Mouse (Mus musculus): ENCODE measurements around the gene Rab2b. TPM values are rescaled to one million over a fixed set of nuclear protein-coding genes. Genes with fewer than 3 reads are reported as not detected.
"Not testable (repeated sequence)": the region's sequence is repeated elsewhere in the genome, so short reads cannot be mapped to it uniquely, and the experiment has no call there.

Rab2b gene
- total RNA-seq (2021) = 10 to 100 TPM in 1 of 2 experiments, 1 to 10 TPM in 1; 9.1 to 12.5 TPM
- long read RNA-seq, experiment 1, partial matches to known transcripts = 0 of 7 reads
- long read RNA-seq, experiment 1, other reads (novel, unspliced or antisense) = 2 of 7 reads
- long read RNA-seq, experiment 2, partial matches to known transcripts = 3 of 7 reads
- long read RNA-seq, experiment 2, other reads (novel, unspliced or antisense) = 1 of 7 reads

DNA sequence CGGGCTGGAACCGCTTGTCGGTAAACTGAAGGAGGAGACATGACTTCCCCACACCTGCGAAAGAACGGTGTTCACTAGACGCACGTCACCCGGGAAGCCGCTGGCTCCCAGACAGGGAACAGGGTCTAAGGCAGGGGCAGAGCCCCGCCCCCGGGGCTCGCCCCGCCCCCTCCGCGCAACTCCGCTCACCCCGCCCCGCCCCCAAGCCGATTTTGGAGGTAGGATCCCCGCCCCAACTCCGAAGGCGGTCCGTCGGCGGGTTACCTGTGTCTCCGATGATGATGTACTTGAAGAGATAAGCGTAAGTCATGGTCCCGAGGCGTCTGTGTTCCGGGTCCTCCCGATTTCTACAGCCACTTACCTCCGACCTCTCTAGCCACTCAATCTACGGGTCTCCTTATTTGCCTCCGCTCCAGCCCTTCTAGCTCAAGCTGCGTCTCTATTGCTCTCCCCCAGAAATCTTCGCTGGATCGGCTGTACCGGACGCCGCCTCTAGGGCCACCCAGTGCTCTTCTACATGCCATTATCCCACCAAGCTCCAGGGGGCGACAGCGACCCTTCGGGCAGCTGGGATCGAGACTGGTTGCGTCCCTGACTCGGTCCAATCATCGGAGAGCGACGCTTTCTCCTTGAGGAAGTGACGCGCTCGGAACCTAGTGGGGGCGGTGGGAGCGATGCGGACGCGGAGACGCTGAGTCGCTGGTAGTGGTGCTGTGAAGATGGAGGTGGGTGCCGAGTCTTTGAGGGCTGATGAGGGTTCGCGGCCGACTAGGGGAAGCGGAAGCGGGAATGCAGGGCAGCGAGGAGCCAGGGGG lies at the start of gene Rab2b, which contains the start of gene Tox4:
TSS of gene Rab2b (minus strand) at position 614 of the 815 bp plus-strand sequence.
TSS of gene Tox4 (plus strand) at position 215 of the 815 bp plus-strand sequence.
- DNase-seq (ENCODE audit: low spot score in 2 of 2) = peak; percentile 91 to 96

DNA sequence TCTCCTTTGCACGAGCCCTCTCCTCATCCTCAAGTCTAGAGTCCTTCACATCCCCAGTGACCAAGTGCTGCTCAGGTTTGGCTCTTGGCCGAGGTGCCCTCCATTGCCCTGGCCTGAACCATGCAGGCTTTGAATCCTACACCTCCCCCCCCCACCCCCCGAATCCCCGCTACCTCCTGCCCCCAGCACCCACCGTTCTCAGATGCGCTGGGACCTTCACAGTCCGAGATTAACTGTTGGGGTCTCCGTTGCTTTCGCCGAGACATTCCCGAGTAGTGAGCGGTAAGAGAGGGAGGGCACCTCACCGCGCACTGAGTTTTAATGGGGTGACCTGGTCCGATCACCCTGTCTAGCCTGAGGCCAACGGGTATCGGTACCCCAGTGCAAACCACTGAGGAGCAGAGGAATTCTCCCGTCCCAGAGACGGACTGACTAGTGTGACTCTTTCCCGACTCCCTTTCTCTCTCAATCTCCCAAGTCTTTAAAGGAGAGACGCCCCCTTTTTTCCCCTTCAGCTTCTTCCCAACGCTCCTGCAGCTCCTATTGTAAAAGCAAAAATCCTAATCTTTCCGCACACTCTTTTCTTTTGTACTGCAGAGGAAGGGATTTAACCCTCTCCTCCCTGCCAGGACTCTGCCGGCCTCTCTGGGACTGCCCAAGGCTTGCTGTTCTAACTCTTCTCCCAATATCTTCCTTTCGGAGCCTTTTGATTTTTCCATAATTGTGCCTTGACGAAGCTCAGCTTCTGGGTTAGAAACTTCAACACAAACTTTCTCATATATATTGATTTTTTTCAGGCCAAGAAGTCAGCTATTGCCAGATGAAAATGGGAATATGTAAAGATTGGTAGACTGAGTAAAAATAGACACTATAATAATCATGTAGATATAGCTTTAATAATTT lies 48.8 kb upstream of the Rab2b start, which contains the start of gene Sall2:
TSS of gene Sall2 (minus strand) at position 853 of the 903 bp plus-strand sequence.
- no peak for DNase-seq (ENCODE audit: low spot score in 2 of 2)

DNA sequence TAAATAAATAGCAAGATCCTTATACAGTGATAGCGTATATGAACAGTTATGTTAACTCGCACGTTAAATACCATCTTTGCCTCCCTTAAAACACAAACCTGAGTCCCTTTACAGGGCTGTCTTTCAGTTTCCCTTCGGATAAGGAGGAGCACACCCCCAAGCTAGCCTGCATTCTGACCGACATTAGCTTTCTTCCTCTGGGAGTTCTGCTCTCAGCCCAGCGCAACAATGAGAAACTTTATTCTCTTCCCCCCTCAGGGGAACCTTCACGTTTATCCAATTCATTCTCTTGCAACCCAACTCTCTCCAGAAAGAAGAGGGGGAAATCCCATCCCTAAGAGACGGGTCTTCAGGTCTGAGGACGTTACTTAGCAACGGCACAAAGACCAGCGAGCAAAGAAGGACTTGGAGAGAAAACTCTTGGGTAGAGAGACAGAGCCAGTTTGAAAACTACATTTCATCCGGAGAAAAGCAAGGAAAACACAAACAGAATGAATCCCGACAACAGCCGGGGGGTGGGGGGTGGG lies 48.1 kb upstream of the Rab2b start:
- no peak for DNase-seq (ENCODE audit: low spot score in 2 of 2)

DNA sequence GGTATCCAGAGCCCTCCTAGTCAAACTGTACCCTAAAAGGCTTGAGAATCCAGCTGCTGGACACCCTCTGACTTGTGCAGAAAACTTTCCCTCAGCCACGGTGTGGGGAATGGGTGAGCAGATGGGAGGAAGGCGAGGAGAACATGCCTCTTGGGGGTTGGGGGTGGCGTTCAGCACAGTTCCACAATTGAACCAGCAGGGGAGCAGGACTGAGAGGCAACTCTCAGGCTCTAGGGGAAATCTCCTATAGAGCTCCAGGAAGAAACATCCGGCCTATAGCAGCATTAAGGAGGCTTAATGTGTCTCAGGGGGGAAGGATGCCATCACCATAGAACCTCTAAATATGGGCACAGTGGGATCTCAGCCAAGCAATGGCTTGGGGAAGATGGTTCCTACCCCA lies 46.5 kb upstream of the Rab2b start:
- no peak for DNase-seq (ENCODE audit: low spot score in 2 of 2)

DNA sequence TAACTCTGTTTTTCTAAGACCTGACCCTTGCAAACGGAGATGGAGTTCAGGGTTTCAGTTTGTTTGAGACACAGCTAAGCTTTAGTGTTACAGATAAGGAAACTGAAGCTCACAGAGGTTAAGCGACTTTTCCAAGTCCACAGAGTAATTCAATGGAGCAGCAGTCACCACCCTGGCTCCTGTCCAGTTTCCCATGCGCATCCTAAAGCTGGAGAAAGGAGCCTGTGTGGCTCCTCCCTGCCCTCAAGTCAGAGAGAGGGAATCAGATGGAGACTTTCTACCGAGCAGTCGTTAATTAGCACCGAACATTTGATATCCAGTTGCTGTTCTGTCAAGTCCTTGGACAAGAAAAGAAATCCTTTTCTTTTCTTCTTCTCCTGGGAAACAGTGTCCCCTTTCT lies 40.0 kb upstream of the Rab2b start:
- no peak for DNase-seq (ENCODE audit: low spot score in 2 of 2)

DNA sequence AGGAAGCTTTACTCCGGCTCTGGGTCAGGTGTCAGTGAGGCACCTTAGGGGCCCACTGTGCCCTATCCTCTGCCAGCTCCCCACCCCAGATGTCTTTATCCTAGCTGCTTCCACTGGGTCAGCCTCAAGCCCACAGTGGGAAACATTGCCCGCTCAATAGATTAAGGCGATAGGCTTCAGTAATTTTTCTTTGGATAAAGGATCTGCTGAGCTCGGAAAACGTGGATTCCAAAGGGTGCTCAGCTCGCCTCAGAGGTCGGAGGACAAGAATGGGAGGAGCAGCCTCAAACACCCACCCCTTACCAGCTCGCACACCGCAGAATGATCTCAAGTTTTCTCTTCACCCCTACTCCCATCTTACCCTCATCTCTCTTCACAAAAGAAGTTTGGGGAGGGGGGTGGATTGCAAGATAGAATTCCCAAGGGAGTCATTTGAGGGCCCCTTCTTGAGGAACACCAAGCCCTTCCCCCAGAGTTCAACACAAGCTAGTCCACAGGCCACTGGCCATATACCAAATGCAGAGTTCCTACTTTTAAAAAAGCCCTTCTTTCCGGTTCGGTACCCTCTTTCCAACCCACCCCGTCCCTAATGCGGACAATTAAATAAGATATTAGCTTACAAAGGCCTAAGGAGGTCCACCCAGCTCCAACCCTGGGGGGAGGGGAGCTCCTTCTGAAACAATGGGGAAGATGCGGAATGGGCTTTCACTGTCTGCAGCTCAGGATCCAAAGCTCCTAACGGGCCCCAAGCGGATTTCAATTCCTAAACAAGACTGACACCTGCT lies 37.3 kb upstream of the Rab2b start:
- peak in 1 of 2 experiments; percentile 20 for DNase-seq (ENCODE audit: low spot score in 2 of 2)

DNA sequence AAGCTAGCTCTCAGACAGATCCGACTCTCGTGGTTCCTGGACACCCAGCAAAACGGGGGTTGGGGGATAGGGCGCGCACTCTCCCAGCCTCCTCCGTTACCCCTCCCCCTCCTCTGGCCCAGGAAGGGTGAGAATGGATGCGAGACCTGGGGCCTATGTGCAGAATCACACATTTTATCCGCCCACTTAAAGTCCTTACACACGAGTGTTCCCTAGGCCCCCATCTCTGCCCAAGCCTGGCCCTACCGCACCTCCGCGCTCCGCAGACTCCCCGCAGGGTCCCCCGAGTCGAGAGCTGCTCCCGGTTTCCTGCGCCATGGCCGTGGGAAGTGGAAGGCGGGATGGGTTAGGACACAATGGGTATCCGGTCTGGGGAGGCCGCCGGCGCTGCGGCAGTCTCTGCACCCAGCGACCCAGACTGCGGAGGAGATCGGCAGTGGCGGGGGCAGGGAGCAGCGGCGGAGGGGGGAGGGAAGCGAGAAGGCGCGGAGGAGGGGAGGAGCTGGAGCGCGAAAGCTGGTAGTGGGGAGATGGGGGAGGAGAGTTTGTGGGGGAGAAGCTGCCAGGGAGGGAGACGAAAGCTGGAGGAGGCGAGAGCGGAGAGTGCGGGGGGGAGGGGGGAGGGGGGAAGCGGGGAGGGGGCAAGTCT lies 36.6 kb upstream of the Rab2b start:
- DNase-seq (ENCODE audit: low spot score in 2 of 2) = peak in 1 of 2 experiments; percentile 64

DNA sequence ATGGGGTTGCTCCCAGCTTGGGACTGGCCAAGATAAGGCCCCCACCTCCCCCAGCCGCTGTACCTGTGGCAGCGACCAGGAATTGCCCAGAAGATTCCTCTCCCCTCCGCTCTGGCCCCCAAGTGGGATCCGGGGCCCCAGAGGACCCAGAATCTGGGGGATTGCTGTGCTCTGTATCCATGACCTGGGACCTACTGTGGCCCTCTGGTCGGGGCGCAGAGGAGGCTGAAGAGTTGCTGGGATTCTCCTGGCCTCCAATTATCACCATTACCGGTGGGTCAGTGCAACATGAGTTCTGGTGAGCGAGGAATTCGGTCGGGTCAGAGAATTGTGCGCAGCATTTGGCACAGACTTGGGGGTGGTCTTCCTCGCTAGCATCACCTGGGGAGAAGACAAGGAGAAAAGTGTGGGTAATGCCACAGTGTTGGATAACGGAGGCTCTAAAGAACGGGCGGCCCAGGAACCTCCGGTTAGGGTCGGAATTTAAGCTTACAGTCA lies 36.0 kb upstream of the Rab2b start:
- no peak for DNase-seq (ENCODE audit: low spot score in 2 of 2)

DNA sequence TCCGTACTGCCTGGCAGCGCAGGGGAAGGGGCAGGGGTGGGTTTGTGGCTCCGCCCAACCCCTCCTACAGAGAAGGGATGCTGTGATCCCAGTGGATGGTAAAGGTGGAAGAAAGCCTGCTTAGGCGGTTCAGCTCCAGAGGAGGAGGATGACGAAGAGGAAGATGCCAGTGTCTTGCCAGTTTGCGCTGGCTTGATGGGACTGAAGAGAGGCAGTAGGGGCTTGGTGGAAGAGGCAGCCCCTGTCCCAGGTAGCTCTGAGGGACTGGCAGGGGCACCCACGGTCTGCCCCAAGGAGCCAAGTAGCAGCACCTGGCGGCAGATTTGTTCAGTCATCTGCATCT lies 35.4 kb upstream of the Rab2b start:
- no peak for DNase-seq (ENCODE audit: low spot score in 2 of 2)

DNA sequence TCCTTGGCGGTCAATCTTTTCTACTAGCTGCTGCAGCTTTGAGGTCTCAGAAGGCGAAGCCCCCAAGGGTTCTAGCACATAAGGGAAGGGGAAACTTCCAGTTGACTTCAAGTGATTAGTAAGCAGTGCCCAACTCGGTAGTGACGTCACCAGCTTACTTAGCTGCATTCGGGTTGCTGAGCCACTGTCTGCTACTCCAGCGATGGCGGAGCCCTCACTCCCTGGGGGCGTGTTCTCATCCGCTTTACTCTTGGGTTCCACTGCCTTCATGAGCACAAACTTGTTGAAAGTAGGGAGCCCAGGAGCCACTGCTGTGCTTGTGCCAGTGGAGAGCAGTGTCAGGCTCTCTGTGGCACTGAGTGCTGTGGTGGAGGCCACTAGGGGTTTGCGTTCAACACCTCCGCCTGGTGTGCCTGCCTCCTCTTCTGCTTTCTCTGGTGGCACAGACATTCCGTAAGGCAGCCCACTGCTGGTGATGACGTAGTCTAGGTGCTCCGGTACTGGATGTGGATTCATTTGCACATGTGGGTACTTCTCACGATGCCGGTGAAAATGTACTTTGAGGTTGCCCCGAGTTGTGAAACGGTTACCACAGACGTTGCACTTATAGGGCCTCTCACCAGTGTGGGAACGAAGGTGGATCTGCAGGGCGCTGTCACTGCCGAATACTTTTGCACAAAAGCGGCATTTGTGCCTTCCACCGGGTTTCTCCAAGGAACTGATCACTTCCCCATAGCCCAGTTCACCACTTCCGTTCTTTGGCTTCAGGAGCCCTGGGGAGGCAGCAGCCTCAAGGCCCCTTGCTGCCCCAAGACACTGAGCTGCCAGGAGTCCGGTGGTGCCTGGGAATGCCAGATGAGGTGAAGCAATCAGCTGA lies 34.8 kb upstream of the Rab2b start:
- no peak for DNase-seq (ENCODE audit: low spot score in 2 of 2)

DNA sequence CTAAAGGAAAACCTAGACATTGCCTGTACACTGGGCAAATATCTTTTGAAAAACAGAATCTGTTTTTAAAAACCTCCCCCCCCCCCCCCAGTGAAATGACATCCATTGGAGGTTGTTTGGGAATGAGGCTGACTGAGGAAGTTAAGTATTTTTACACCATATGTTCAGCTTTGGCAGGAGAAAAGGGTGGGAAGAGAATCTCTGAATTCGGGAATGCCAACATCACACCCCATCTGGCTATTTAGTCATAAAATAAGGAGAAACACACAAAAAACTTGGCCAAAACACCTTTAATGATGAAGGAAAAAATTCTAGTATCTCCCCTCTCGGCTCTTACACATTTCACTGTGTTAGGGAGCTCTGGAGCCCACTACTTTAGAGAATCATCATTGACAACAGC lies 31.6 kb upstream of the Rab2b start:
- DNase-seq (ENCODE audit: low spot score in 2 of 2) = no peak

DNA sequence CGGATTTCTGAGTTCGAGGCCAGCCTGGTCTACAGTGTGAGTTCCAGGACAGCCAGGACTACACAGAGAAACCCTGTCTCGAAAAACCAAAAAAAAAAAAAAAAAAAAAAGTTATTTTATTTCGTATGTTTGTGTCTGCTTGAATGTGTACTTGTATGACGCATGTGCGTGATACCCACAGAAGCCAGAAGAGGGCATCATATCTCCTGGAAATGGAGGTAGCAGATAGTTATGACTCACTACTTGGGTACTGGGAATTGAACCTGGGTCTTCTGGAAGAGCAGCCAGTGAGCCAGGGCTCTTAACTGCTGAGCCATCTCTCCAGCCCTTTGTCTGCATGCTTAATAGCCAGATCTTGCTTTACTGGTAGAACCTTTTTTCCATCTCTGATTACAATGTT lies 31.0 kb upstream of the Rab2b start:
- not testable (repeated sequence) for DNase-seq (ENCODE audit: low spot score in 2 of 2)

DNA sequence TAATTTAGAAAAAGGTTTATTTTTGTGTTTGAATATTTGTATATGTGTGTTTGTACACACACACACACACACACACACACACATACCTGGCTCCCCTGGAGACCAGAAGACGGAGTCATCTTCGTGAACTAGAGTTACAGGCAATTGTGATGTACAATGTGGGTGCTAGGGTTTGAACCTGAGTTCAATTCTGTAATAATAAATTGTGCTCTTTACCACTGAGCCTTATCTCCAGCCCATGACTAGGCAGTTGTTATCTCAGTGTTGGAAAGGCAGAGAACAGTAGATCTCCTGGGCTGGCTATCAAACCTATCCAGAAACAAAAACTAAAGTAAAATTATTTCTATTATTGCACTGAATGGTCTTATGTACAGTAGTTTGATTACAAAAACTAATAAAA lies 26.8 kb upstream of the Rab2b start:
- no peak for DNase-seq (ENCODE audit: low spot score in 2 of 2)

DNA sequence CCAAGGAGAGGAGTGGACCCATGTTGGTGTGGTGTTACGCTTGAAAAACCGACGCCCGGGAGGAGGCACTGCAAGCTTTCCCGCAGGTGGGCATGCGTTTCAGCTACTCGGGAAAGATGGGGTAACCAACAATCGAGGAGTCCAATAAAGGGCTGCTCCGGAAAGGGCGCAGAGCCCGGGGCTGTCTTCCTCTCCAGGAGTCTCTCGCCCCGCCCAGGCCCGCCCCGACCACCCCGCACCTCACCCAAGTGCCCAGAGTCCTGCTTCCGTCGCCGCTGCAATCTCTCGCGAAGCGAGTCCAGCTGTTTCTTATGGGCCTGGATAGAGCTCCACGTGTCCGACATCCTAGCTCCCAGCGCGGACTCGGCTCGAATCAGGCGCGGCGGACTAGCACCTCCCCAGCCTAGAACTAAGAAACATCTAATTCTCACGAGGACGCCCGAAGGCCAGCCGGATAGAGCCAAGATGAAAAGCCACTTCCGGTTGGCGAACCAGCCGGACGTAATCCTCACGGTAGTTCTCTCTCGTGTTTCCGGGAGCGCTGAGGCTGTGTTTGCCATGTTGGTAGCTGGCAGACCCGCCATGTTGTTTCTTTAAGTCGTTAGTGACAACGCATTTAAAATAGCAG lies 25.4 kb upstream of the Rab2b start, which contains the start of gene Mettl3:
TSS of gene Mettl3 (minus strand) at position 485 of the 628 bp plus-strand sequence.
- DNase-seq (ENCODE audit: low spot score in 2 of 2) = peak; percentile 76 to 92

DNA sequence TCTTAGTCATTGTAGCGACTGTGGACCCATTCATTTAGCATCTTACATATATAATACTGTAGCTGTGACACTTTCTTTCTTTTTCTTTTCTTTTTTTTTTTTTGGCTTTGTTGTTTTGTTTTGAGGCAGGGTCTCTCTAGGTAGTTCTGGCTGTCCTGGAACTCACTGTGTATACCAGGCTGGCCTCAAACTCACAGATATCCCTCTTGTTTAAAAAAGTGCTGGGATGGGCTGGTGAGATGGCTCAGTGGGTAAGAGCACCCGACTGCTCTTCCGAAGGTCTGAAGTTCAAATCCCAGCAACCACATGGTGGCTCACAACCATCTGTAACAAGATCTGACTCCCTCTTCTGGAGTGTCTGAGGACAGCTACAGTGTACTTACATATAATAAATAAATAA lies 24.2 kb upstream of the Rab2b start:
- not testable (repeated sequence) for DNase-seq (ENCODE audit: low spot score in 2 of 2)

DNA sequence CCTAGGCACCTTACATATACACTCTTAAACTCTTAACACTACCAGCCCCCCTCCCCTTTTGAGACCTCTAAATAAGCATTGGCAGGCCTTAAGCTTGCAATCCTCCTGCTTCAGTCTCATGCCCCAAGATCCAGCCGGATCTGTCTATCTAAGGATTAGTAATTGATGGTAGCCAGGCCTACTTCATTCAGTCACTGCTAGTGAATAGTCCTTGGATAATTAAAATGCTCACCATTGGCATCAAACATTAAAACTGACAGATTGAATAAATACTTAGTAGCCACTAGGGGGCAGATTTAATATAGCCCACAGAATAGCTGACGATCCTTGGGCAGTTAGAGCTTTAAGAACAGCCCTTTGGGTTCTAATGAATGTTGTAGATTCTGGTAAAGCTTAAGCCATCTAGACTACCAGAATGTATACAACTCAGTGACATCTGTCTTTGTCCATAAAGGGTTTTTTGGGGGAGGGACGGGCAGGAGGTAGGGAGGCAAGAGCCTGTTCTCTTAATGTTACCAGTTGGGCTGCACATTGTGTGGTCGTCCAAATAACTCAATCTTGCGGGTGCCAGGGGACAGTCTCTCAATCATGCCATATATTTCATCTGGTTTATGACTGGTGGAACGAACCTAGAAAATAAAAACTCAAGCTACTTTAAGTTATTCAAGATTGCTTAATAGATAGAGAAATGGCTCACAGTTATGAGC lies 16.4 kb upstream of the Rab2b start:
- no peak for DNase-seq (ENCODE audit: low spot score in 2 of 2)

DNA sequence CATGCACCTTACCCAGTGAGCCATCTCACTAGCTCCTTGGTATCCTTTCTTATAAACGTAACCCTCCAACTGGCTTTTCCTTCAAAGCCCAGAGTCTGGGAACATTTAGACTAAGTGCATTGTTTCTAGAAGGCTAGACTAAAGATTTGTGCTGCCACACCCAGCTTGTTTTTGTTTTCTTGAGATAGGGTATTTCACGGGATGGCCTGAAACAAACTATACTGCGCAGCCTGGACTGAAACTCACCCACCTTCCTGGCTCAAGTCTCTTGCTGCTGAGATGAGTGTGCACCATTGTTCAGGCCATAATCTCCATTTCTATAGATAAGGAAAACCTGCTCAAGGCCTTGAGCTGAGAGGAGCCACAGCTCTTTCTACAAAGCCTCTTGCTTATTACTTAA lies 4.8 kb upstream of the Rab2b start:
- no peak for DNase-seq (ENCODE audit: low spot score in 2 of 2)

DNA sequence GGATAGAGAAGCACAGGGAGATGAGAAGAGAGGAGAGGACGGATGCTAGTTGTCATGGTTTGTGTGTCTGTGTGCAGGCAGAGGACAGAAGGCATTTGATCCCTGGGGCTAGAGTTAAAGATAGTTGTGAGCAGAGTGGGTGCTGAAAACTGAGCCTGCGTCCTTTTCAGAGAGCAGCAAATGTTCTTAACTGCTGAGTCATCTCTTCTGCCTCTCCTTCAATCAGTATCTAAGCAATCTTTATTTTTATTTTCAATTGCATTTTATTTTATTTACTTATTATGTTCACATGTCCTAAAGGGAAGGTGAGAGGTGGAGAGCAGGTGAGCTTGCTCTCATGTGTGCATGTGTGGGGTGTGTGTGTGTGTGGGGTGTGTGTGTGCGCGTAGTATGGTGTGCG lies 4.3 kb upstream of the Rab2b start:
- DNase-seq (ENCODE audit: low spot score in 2 of 2) = no peak

Data from gastrocnemius, postnatal 4 days (tissue).